Mouse (Mus musculus): ENCODE measurements around the gene Wbp4. TPM values are rescaled to one million over a fixed set of nuclear protein-coding genes. Genes with fewer than 3 reads are reported as not detected.
"Not testable (repeated sequence)": the region's sequence is repeated elsewhere in the genome, so short reads cannot be mapped to it uniquely, and the experiment has no call there.

Wbp4 gene
- polyA plus RNA-seq, 1 experiment from 2014 or later: 29.8 TPM

- peak within 1 kb of the TSS; percentile 74 for H3K4me2 ChIP-seq (replicated peaks; ENCODE audit: low read depth)
- H3K9me3 ChIP-seq (ENCODE audit: control insufficient read depth); H3K36me3 ChIP-seq (ENCODE audit: control insufficient read depth, insufficient read depth); H3K27ac ChIP-seq (ENCODE audit: low read depth, low read length); H3K27me3 ChIP-seq (replicated peaks; ENCODE audit: control insufficient read depth, insufficient read depth, low read length); H3K4me1 ChIP-seq (replicated peaks; ENCODE audit: control insufficient read depth, insufficient read depth, low read length); H3K9ac ChIP-seq (ENCODE audit: low read depth, low read length): not testable (repeated sequence)
- peak; percentile 25 for TF ChIP-seq CTCF (IDR thresholded peaks at IDR 0.05; ENCODE audit: low read depth)
- WGBS: 17% methylated on average over 41 of the region's 89 CpGs
- H3K4me3 ChIP-seq (ENCODE audit: low read depth, low read length): peak within 1 kb of the TSS; percentile 43
- ATAC-seq: peak; percentile 67
These were observed 29.4 kb downstream of the Wbp4 start, which contains the start of gene Kbtbd6 for GRCm38 (mm10) chr14:79451681-79452590. Gene Kbtbd6, plus strand, starts transcription at chr14:79451835.

GRCm38 (mm10) chr14:79445055-79445620 lies 36.2 kb downstream of the Wbp4 start:
- Histone ChIP-seq H3K4me1 (replicated peaks; ENCODE audit: control insufficient read depth, insufficient read depth, low read length) (no peaks in the 10 kb centered on the region), H3K27me3 (replicated peaks; ENCODE audit: control insufficient read depth, insufficient read depth, low read length) (no peaks in the 10 kb centered on the region), H3K36me3 (ENCODE audit: control insufficient read depth, insufficient read depth) (no peaks in the 10 kb centered on the region), H3K4me2 (replicated peaks; ENCODE audit: low read depth) (no peak overlapping the region), H3K9me3 (ENCODE audit: control insufficient read depth) (no peaks in the 10 kb centered on the region), H3K4me3 (ENCODE audit: low read depth, low read length) (no peak overlapping the region), H3K27ac (ENCODE audit: low read depth, low read length) (no peak overlapping the region), H3K9ac (ENCODE audit: low read depth, low read length) (no peak overlapping the region)
- WGBS: 75% methylated on average over 16 of the region's 16 CpGs
- no peak for ATAC-seq
- TF ChIP-seq CTCF (IDR thresholded peaks at IDR 0.05; ENCODE audit: low read depth): no peak

GRCm38 (mm10) chr14:79444601-79445000 lies 36.7 kb downstream of the Wbp4 start:
- no peak overlapping the region for H3K27ac ChIP-seq (ENCODE audit: low read depth, low read length)
- H3K4me1 ChIP-seq (replicated peaks; ENCODE audit: control insufficient read depth, insufficient read depth, low read length): no peaks in the 10 kb centered on the region
- ATAC-seq: no peak
- no peak overlapping the region for H3K9ac ChIP-seq (ENCODE audit: low read depth, low read length)
- WGBS: 80% methylated on average over 9 of the region's 9 CpGs
- H3K9me3 ChIP-seq (ENCODE audit: control insufficient read depth): no peaks in the 10 kb centered on the region
- no peaks in the 10 kb centered on the region for H3K27me3 ChIP-seq (replicated peaks; ENCODE audit: control insufficient read depth, insufficient read depth, low read length)
- no peak overlapping the region for H3K4me2 ChIP-seq (replicated peaks; ENCODE audit: low read depth)
- no peak for TF ChIP-seq CTCF (IDR thresholded peaks at IDR 0.05; ENCODE audit: low read depth)
- H3K4me3 ChIP-seq (ENCODE audit: low read depth, low read length): no peak overlapping the region
- H3K36me3 ChIP-seq (ENCODE audit: control insufficient read depth, insufficient read depth): no peaks in the 10 kb centered on the region

GRCm38 (mm10) chr14:79441441-79441840 lies 39.9 kb downstream of the Wbp4 start:
- no peak for ATAC-seq
- no peaks in the 10 kb centered on the region for H3K27me3 ChIP-seq (replicated peaks; ENCODE audit: control insufficient read depth, insufficient read depth, low read length)
- 74% methylated on average over 5 of the region's 5 CpGs for WGBS

GRCm38 (mm10) chr14:79440655-79441054 lies 40.7 kb downstream of the Wbp4 start:
- Histone ChIP-seq H3K4me1 (replicated peaks; ENCODE audit: control insufficient read depth, insufficient read depth, low read length) (no peaks in the 10 kb centered on the region), H3K9ac (ENCODE audit: low read depth, low read length) (no peak overlapping the region), H3K27me3 (replicated peaks; ENCODE audit: control insufficient read depth, insufficient read depth, low read length) (no peaks in the 10 kb centered on the region), H3K36me3 (ENCODE audit: control insufficient read depth, insufficient read depth) (no peaks in the 10 kb centered on the region), H3K4me2 (replicated peaks; ENCODE audit: low read depth) (no peak overlapping the region), H3K27ac (ENCODE audit: low read depth, low read length) (no peak overlapping the region), H3K4me3 (ENCODE audit: low read depth, low read length) (no peak overlapping the region), H3K9me3 (ENCODE audit: control insufficient read depth) (no peaks in the 10 kb centered on the region)
- no peak for TF ChIP-seq CTCF (IDR thresholded peaks at IDR 0.05; ENCODE audit: low read depth)
- no peak for ATAC-seq
- 91% methylated on average over 2 of the region's 2 CpGs for WGBS

More at GRCm38 (mm10) chr14:79441441-79441840, 39.9 kb downstream of the Wbp4 start:
- H3K4me2 ChIP-seq (replicated peaks; ENCODE audit: low read depth): no peak overlapping the region
- no peak overlapping the region for H3K4me3 ChIP-seq (ENCODE audit: low read depth, low read length)
- no peak for TF ChIP-seq CTCF (IDR thresholded peaks at IDR 0.05; ENCODE audit: low read depth)
- H3K36me3 ChIP-seq (ENCODE audit: control insufficient read depth, insufficient read depth): no peaks in the 10 kb centered on the region
- H3K9ac ChIP-seq (ENCODE audit: low read depth, low read length): no peak overlapping the region
- H3K4me1 ChIP-seq (replicated peaks; ENCODE audit: control insufficient read depth, insufficient read depth, low read length): no peaks in the 10 kb centered on the region
- no peaks in the 10 kb centered on the region for H3K9me3 ChIP-seq (ENCODE audit: control insufficient read depth)
- no peak overlapping the region for H3K27ac ChIP-seq (ENCODE audit: low read depth, low read length)

GRCm38 (mm10) chr14:79434068-79434467 lies 47.3 kb downstream of the Wbp4 start:
- no peak for TF ChIP-seq CTCF (IDR thresholded peaks at IDR 0.05; ENCODE audit: low read depth)
- no peaks in the 10 kb centered on the region for H3K36me3 ChIP-seq (ENCODE audit: control insufficient read depth, insufficient read depth)
- no peak overlapping the region for H3K9ac ChIP-seq (ENCODE audit: low read depth, low read length)
- no peak for ATAC-seq
- no peak overlapping the region for H3K4me3 ChIP-seq (ENCODE audit: low read depth, low read length)
- no peak overlapping the region for H3K4me2 ChIP-seq (replicated peaks; ENCODE audit: low read depth)
- no peaks in the 10 kb centered on the region for H3K4me1 ChIP-seq (replicated peaks; ENCODE audit: control insufficient read depth, insufficient read depth, low read length)
- H3K27me3 ChIP-seq (replicated peaks; ENCODE audit: control insufficient read depth, insufficient read depth, low read length): no peaks in the 10 kb centered on the region
- H3K9me3 ChIP-seq (ENCODE audit: control insufficient read depth): no peaks in the 10 kb centered on the region
- WGBS: 89% methylated on average over 1 of the region's 1 CpGs
- H3K27ac ChIP-seq (ENCODE audit: low read depth, low read length): no peak overlapping the region

- H3K36me3 ChIP-seq (ENCODE audit: control insufficient read depth, insufficient read depth); H3K9ac ChIP-seq (ENCODE audit: low read depth, low read length); H3K4me1 ChIP-seq (replicated peaks; ENCODE audit: control insufficient read depth, insufficient read depth, low read length); H3K27me3 ChIP-seq (replicated peaks; ENCODE audit: control insufficient read depth, insufficient read depth, low read length); H3K9me3 ChIP-seq (ENCODE audit: control insufficient read depth): not testable (repeated sequence)
- Histone ChIP-seq H3K27ac (ENCODE audit: low read depth, low read length) (peak overlapping the region; percentile 74), H3K4me2 (replicated peaks; ENCODE audit: low read depth) (peak overlapping the region; percentile 52), H3K4me3 (ENCODE audit: low read depth, low read length) (peak overlapping the region; percentile 36)
- 48% methylated on average over 7 of the region's 59 CpGs for WGBS
- ATAC-seq: peak; percentile 52
These were observed 54.5 kb downstream of the Wbp4 start for GRCm38 (mm10) chr14:79426730-79427365.

Data from intestine, postnatal 0 days (tissue).